Mouse (Mus musculus) megakaryocyte, embryonic 14.5 days (primary cell): ENCODE results near the gene Lamp2.

Source experiments
- FLI1 ChIP-seq: IDR thresholded peaks from 2 replicates; pipeline ENCODE4 v1.6.1; 2012; ENCODE audit warnings: low read length, inconsistent platforms, mixed read lengths
- GATA1 ChIP-seq: IDR thresholded peaks from 3 replicates; pipeline ENCODE4 v1.6.1; 2012; ENCODE audit warnings: mixed read lengths, low read length, inconsistent platforms, borderline replicate concordance

- TF ChIP-seq GATA1 (no peak), FLI1 (no peak)
Observed at GRCm38 (mm10) chrX:38442425-38442824, 13.8 kb downstream of the Lamp2 start.
